Mouse (Mus musculus): Measurements from ENCODE around the gene Klhl42. TPM values are rescaled to one million over a fixed set of nuclear protein-coding genes. Genes with fewer than 3 reads are reported as not detected.

The Klhl42 gene
- polyA plus RNA-seq, 1 experiment from 2014 or later: 10.5 TPM

GRCm38 (mm10) chr6:147118190-147118589 is 27.0 kb downstream of the Klhl42 start:
- Histone ChIP-seq H3K9ac (no peak overlapping the region), H3K4me2 (replicated peaks) (no peak overlapping the region), H3K9me3 (replicated peaks) (no peaks in the 10 kb centered on the region), H3K4me3 (no peak overlapping the region), H3K4me1 (no peaks in the 10 kb centered on the region), H3K27ac (no peak overlapping the region), H3K27me3 (no peaks in the 10 kb centered on the region), H3K36me3 (no peaks in the 10 kb centered on the region)
- no peak for ATAC-seq (ENCODE audit: low FRiP score)
- WGBS: 84% methylated on average over 3 of the region's 3 CpGs

GRCm38 (mm10) chr6:147121320-147121719 is 30.1 kb downstream of the Klhl42 start:
- H3K4me2 ChIP-seq (replicated peaks): no peak overlapping the region
- H3K4me1 ChIP-seq: no peaks in the 10 kb centered on the region

GRCm38 (mm10) chr6:147127239-147127638 is 36.1 kb downstream of the Klhl42 start:
- no peaks in the 10 kb centered on the region for H3K4me1 ChIP-seq
- H3K9me3 ChIP-seq (replicated peaks): no peaks in the 10 kb centered on the region
- H3K9ac ChIP-seq: no peak overlapping the region
- H3K4me2 ChIP-seq (replicated peaks): no peak overlapping the region
- no peak overlapping the region for H3K4me3 ChIP-seq
- WGBS: 91% methylated on average over 10 of the region's 10 CpGs
- no peaks in the 10 kb centered on the region for H3K36me3 ChIP-seq
- H3K27me3 ChIP-seq: no peaks in the 10 kb centered on the region
- ATAC-seq (ENCODE audit: low FRiP score): no peak
- H3K27ac ChIP-seq: no peak overlapping the region

More at GRCm38 (mm10) chr6:147121320-147121719, 30.1 kb downstream of the Klhl42 start:
- H3K27ac ChIP-seq: no peak overlapping the region
- H3K4me3 ChIP-seq: no peak overlapping the region
- WGBS: 55% methylated on average over 6 of the region's 6 CpGs
- ATAC-seq (ENCODE audit: low FRiP score): no peak
- no peak overlapping the region for H3K9ac ChIP-seq
- no peaks in the 10 kb centered on the region for H3K27me3 ChIP-seq
- H3K9me3 ChIP-seq (replicated peaks): no peaks in the 10 kb centered on the region
- H3K36me3 ChIP-seq: no peaks in the 10 kb centered on the region

- Histone ChIP-seq H3K4me2 (replicated peaks) (no peak overlapping the region), H3K4me3 (no peak overlapping the region), H3K27me3 (no peaks in the 10 kb centered on the region), H3K36me3 (no peaks in the 10 kb centered on the region), H3K9ac (no peak overlapping the region), H3K27ac (no peak overlapping the region), H3K9me3 (replicated peaks) (0 out of 2 replicates have a peak, but pooled peaks cover 2% of the 10 kb centered on the region), H3K4me1 (no peaks in the 10 kb centered on the region)
- no peak for ATAC-seq (ENCODE audit: low FRiP score)
- 84% methylated on average over 3 of the region's 3 CpGs for WGBS
Measured at GRCm38 (mm10) chr6:147138260-147138659, 47.1 kb downstream of the Klhl42 start.

- no peak overlapping the region for H3K4me2 ChIP-seq (replicated peaks)
- no peak overlapping the region for H3K27ac ChIP-seq
- peaks cover 9% of the 10 kb centered on the region; the same call in 1 of the 2 replicates for H3K4me1 ChIP-seq
- WGBS: 96% methylated on average over 7 of the region's 7 CpGs
- no peak for ATAC-seq (ENCODE audit: low FRiP score)
- no peaks in the 10 kb centered on the region for H3K36me3 ChIP-seq
- H3K27me3 ChIP-seq: no peaks in the 10 kb centered on the region
- H3K9me3 ChIP-seq (replicated peaks): no peaks in the 10 kb centered on the region
- no peak overlapping the region for H3K9ac ChIP-seq
- no peak overlapping the region for H3K4me3 ChIP-seq
Measured at GRCm38 (mm10) chr6:147140600-147141154, 49.5 kb downstream of the Klhl42 start.

- WGBS: 85% methylated on average over 5 of the region's 5 CpGs
- Histone ChIP-seq H3K27me3 (no peaks in the 10 kb centered on the region), H3K4me2 (replicated peaks) (no peak overlapping the region), H3K4me1 (peaks cover 9% of the 10 kb centered on the region; the same call in 1 of the 2 replicates), H3K9ac (no peak overlapping the region), H3K36me3 (no peaks in the 10 kb centered on the region), H3K4me3 (no peak overlapping the region), H3K9me3 (replicated peaks) (no peaks in the 10 kb centered on the region), H3K27ac (no peak overlapping the region)
- no peak for ATAC-seq (ENCODE audit: low FRiP score)
Measured at GRCm38 (mm10) chr6:147144664-147145063, 53.5 kb downstream of the Klhl42 start.

GRCm38 (mm10) chr6:147145277-147145676 is 54.1 kb downstream of the Klhl42 start:
- Histone ChIP-seq H3K4me3 (no peak overlapping the region), H3K9ac (no peak overlapping the region), H3K27me3 (no peaks in the 10 kb centered on the region), H3K4me2 (replicated peaks) (no peak overlapping the region), H3K27ac (no peak overlapping the region), H3K4me1 (peaks cover 9% of the 10 kb centered on the region; the same call in 1 of the 2 replicates), H3K36me3 (no peaks in the 10 kb centered on the region), H3K9me3 (replicated peaks) (no peaks in the 10 kb centered on the region)
- 9% methylated on average over 2 of the region's 2 CpGs for WGBS
- ATAC-seq (ENCODE audit: low FRiP score): peak; percentile 93

GRCm38 (mm10) chr6:147145753-147146152 is 54.6 kb downstream of the Klhl42 start:
- H3K27me3 ChIP-seq: no peaks in the 10 kb centered on the region
- 57% methylated on average over 10 of the region's 10 CpGs for WGBS
- no peak overlapping the region for H3K9ac ChIP-seq
- H3K4me1 ChIP-seq: peaks cover 9% of the 10 kb centered on the region; the same call in 1 of the 2 replicates
- peak; percentile 9; the same call in 1 of the 2 replicates for ATAC-seq (ENCODE audit: low FRiP score)
- no peaks in the 10 kb centered on the region for H3K36me3 ChIP-seq
- H3K4me3 ChIP-seq: no peak overlapping the region
- no peaks in the 10 kb centered on the region for H3K9me3 ChIP-seq (replicated peaks)
- no peak overlapping the region for H3K4me2 ChIP-seq (replicated peaks)
- H3K27ac ChIP-seq: no peak overlapping the region

- Histone ChIP-seq H3K4me1 (no peaks in the 10 kb centered on the region), H3K27me3 (no peaks in the 10 kb centered on the region), H3K36me3 (no peaks in the 10 kb centered on the region), H3K9ac (no peak overlapping the region), H3K4me3 (no peak overlapping the region), H3K4me2 (replicated peaks) (no peak overlapping the region), H3K9me3 (replicated peaks) (no peaks in the 10 kb centered on the region), H3K27ac (no peak overlapping the region)
- WGBS: 87% methylated on average over 6 of the region's 6 CpGs
- ATAC-seq (ENCODE audit: low FRiP score): no peak
Measured at GRCm38 (mm10) chr6:147151069-147151468, 59.9 kb downstream of the Klhl42 start.

- no peak overlapping the region for H3K27ac ChIP-seq
- no peaks in the 10 kb centered on the region for H3K4me1 ChIP-seq
- H3K27me3 ChIP-seq: no peaks in the 10 kb centered on the region
- no peaks in the 10 kb centered on the region for H3K9me3 ChIP-seq (replicated peaks)
- ATAC-seq (ENCODE audit: low FRiP score): no peak
- no peak overlapping the region for H3K4me2 ChIP-seq (replicated peaks)
- H3K9ac ChIP-seq: no peak overlapping the region
- H3K36me3 ChIP-seq: no peaks in the 10 kb centered on the region
- H3K4me3 ChIP-seq: no peak overlapping the region
Measured at GRCm38 (mm10) chr6:147151839-147152238, 60.7 kb downstream of the Klhl42 start.

GRCm38 (mm10) chr6:147155085-147155484 is 63.9 kb downstream of the Klhl42 start:
- Histone ChIP-seq H3K4me3 (no peak overlapping the region), H3K36me3 (no peaks in the 10 kb centered on the region), H3K27me3 (no peaks in the 10 kb centered on the region), H3K9me3 (replicated peaks) (no peaks in the 10 kb centered on the region), H3K27ac (no peak overlapping the region), H3K4me2 (replicated peaks) (no peak overlapping the region), H3K4me1 (no peaks in the 10 kb centered on the region), H3K9ac (no peak overlapping the region)
- no peak for ATAC-seq (ENCODE audit: low FRiP score)
- 66% methylated on average over 7 of the region's 7 CpGs for WGBS

GRCm38 (mm10) chr6:147161818-147162584 is 70.8 kb downstream of the Klhl42 start:
- no peak overlapping the region for H3K4me3 ChIP-seq
- 61% methylated on average over 5 of the region's 5 CpGs for WGBS
- H3K9ac ChIP-seq: no peak overlapping the region
- H3K36me3 ChIP-seq: no peaks in the 10 kb centered on the region
- no peak overlapping the region for H3K4me2 ChIP-seq (replicated peaks)
- H3K27ac ChIP-seq: no peak overlapping the region
- H3K27me3 ChIP-seq: no peaks in the 10 kb centered on the region
- ATAC-seq (ENCODE audit: low FRiP score): no peak
- H3K4me1 ChIP-seq: no peaks in the 10 kb centered on the region
- H3K9me3 ChIP-seq (replicated peaks): no peaks in the 10 kb centered on the region
